Mouse (Mus musculus) spleen, adult 18-20 months (tissue): ENCODE data around the gene Gm8159.
"Not testable (repeated sequence)": the region's sequence is repeated elsewhere in the genome, so short reads cannot be mapped to it uniquely, and the experiment has no call there.

ENCODE experiments used
- DNase-seq, 2 experiments: peaks; one replicate each; pipeline ENCODE4 v3.0.0; 2022; ENCODE audit warnings: mixed read lengths in 2 of 2

The Gm8159 gene

GRCm38 (mm10) chr14:4632052-4632451 is at the start of gene Gm8159:
TSS of gene Gm8159 (plus strand) at chr14:4632352.
- not testable (repeated sequence) for DNase-seq

GRCm38 (mm10) chr14:4649309-4649708 is 17.2 kb downstream of the Gm8159 start:
- not testable (repeated sequence) for DNase-seq

GRCm38 (mm10) chr14:4650324-4650723 is 18.2 kb downstream of the Gm8159 start:
- DNase-seq = not testable (repeated sequence)

- not testable (repeated sequence) for DNase-seq
Observed at GRCm38 (mm10) chr14:4663892-4664291, 31.7 kb downstream of the Gm8159 start, which contains the start of gene Gm3239. TSS of gene Gm3239 (plus strand) at chr14:4664192.
